In the genomic region with DNA sequence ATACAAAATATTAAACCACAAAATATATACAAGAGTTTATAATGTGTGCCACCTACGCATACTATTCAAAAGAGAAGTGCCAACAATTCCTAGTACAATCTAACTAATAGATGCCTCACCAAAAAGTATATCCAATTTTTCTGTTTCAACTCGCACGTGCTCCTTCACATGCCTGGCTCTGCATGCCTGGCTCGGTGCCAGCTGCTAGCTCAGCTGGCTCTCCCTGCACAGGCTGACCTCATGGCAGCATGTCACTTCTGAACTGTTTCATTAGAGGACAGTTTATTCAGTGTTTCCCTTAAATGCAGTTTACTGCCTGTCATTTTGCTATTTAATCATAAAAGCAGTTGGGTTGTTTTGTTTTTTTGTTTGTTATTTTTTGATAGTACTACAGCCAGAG, we compare ENCODE assay signal across 8 mouse cellular contexts. TPM values are rescaled to one million over a fixed set of nuclear protein-coding genes. Genes with fewer than 3 reads are reported as not detected.
DNase-seq lines count a peak whose midpoint lies in the region; ATAC-seq lines count a peak whose summit lies in the region.

No protein-coding gene starts in this region.

- peak; percentile 37 to 67 for DNase-seq in spleen, postnatal 4 days (ENCODE audit: low spot score in 2 of 2)
- no peak for DNase-seq in spleen, adult 18-20 months
- peak; percentile 61 for DNase-seq in heart, adult 8-10 months (ENCODE audit: low spot score)
- DNase-seq in kidney, adult 9 months, result peak; percentile 82
- peak; percentile 56 for DNase-seq in lung, postnatal 25 days (ENCODE audit: low spot score)
- peak; percentile 75 for DNase-seq in urinary bladder, postnatal 14 days (ENCODE audit: low spot score)

- 0 out of 2 replicates have a peak, but pooled peaks have one; percentile 42 for ATAC-seq in common myeloid progenitor, adult 5-6 weeks (replicated peaks; ENCODE audit: low read depth, poor library complexity, severe bottlenecking)
- ATAC-seq in monocyte, adult 5-6 weeks (replicated peaks; ENCODE audit: insufficient number of reproducible peaks, low FRiP score, low TSS enrichment, poor library complexity, severe bottlenecking), result no peak

RNA-seq across cellular contexts. Expression of gene Fcho2, which starts 46.9 kb away (rescaled TPM):
- total RNA-seq in common myeloid progenitor, adult 5-6 weeks (2017), result 22.8 and 35.0 TPM in 2 replicates
- total RNA-seq in heart, adult 8-10 months (2022), result 10 to 100 TPM; 28.4 to 41.0 (median 36.0) TPM
- total RNA-seq in monocyte, adult 5-6 weeks (2017), result 92.8 to 137 TPM (median 105 TPM) in 3 replicates

Comparison
In these comparisons a context has a peak if more than half of its experiments do, and no peak if none do; other contexts are left out.
1. DNase-seq: peak in spleen, postnatal 4 days (2 of 2), heart, adult 8-10 months (single experiment), kidney, adult 9 months (single experiment), lung, postnatal 25 days (single experiment) and urinary bladder, postnatal 14 days (single experiment); none in spleen, adult 18-20 months (0 of 2).